In genomic region chr19:33078681-33079360, GRCm38 (mm10) we compare ENCODE assay signal across 16 mouse cellular contexts.
"Had no signal": no experiment of that assay in that cellular context is flagged by ENCODE, and none has a peak within 500 bp of the region (broad histone marks: within the 10 kb centered on the region; RNA-seq: fewer than 3 reads in every experiment).

No protein-coding gene starts in this region.

- DNase-seq: kidney, postnatal 14 days; layer of hippocampus, adult 9-11 months; layer of hippocampus, postnatal 36 days; lung, embryonic 14.5 days; lung, postnatal 10 days; lung, postnatal 4 days; midbrain, embryonic 14.5 days; right cerebral cortex, adult 18-20 months; right cerebral cortex, postnatal 25 days; thymus, postnatal 36 days had no signal

- H3K4me3 ChIP-seq: kidney, embryonic 15.5 days; limb, embryonic 15.5 days; liver, embryonic 15.5 days; midbrain, embryonic 10.5 days; myocyte; neural tube, embryonic 15.5 days had no signal

- H3K36me3 ChIP-seq: kidney, embryonic 15.5 days; limb, embryonic 15.5 days; liver, embryonic 15.5 days; midbrain, embryonic 10.5 days; neural tube, embryonic 15.5 days had no signal

- H3K9me3 ChIP-seq: kidney, embryonic 15.5 days; limb, embryonic 15.5 days; liver, embryonic 15.5 days; midbrain, embryonic 10.5 days; neural tube, embryonic 15.5 days had no signal

- H3K27me3 ChIP-seq: kidney, embryonic 15.5 days; limb, embryonic 15.5 days; liver, embryonic 15.5 days; neural tube, embryonic 15.5 days had no signal

- H3K27ac ChIP-seq: kidney, embryonic 15.5 days; limb, embryonic 15.5 days; liver, embryonic 15.5 days; midbrain, embryonic 10.5 days; neural tube, embryonic 15.5 days had no signal

- H3K4me1 ChIP-seq: liver, embryonic 15.5 days; midbrain, embryonic 10.5 days; neural tube, embryonic 15.5 days had no signal

- H3K9ac ChIP-seq: kidney, embryonic 15.5 days; limb, embryonic 15.5 days; liver, embryonic 15.5 days; lung, embryonic 14.5 days; neural tube, embryonic 15.5 days had no signal
